Mouse (Mus musculus) embryonic facial prominence, embryonic 11.5 days (tissue): ENCODE results near the gene Slc11a1. TPM values are rescaled to one million over a fixed set of nuclear protein-coding genes. Genes with fewer than 3 reads are reported as not detected.

Source experiments
- ATAC-seq: fragments of 200-750 bp; cut with Nextera tagmentation; replicated peaks from 2 replicates; pipeline ENCODE4 v1.8.0; 2017; ENCODE audit warnings: low read depth; ENCODE audit not compliant: insufficient number of reproducible peaks, low FRiP score, low TSS enrichment
- DNase-seq: peaks from one replicate; pipeline ENCODE4 v3.0.0-alpha.2; 2015; ENCODE audit warnings: low spot score
- H3K27ac ChIP-seq: fragments of 300-500 bp; sonication (generic); replicated peaks from 2 replicates; pipeline ENCODE4 v1.5.1; 2014; ENCODE audit warnings: mild to moderate bottlenecking, low read depth, low read length, control low read depth
- H3K27me3 ChIP-seq: fragments of 300-500 bp; sonication (generic); 2 replicates; pipeline ENCODE4 v1.6.1; 2014; ENCODE audit warnings: mild to moderate bottlenecking, low read length, moderate library complexity, mixed read lengths; ENCODE audit not compliant: control insufficient read depth, insufficient read depth
- H3K36me3 ChIP-seq: fragments of 300-500 bp; sonication (generic); replicated peaks from 2 replicates; pipeline ENCODE4 v1.6.1; 2014; ENCODE audit warnings: low read depth, mild to moderate bottlenecking, low read length, moderate library complexity, mixed read lengths; ENCODE audit not compliant: control insufficient read depth, insufficient read depth
- H3K4me1 ChIP-seq: fragments of 300-500 bp; sonication (generic); 2 replicates; pipeline ENCODE4 v1.6.1; 2014; ENCODE audit warnings: low read length, mixed read lengths; ENCODE audit not compliant: control insufficient read depth, insufficient read depth
- H3K4me2 ChIP-seq: fragments of 300-500 bp; sonication (generic); 2 replicates; pipeline ENCODE4 v1.6.1; 2014; ENCODE audit warnings: low read depth, mild to moderate bottlenecking, control low read depth, low read length, moderate library complexity
- H3K4me3 ChIP-seq: fragments of 300-500 bp; sonication (generic); 2 replicates; pipeline ENCODE4 v1.5.1; 2014; ENCODE audit warnings: low read depth, low read length, control low read depth
- H3K9ac ChIP-seq: fragments of 300-500 bp; sonication (generic); replicated peaks from 2 replicates; pipeline ENCODE4 v1.6.1; 2014; ENCODE audit warnings: mild to moderate bottlenecking, control low read depth, low read length
- H3K9me3 ChIP-seq: fragments of 300-500 bp; sonication (generic); replicated peaks from 2 replicates; pipeline ENCODE4 v1.6.1; 2016; ENCODE audit warnings: mild to moderate bottlenecking, low read length, inconsistent platforms, mixed read lengths; ENCODE audit not compliant: control insufficient read depth
- WGBS: fragments of 180-500 bp; shearing (Covaris S2); extraction: QIAGEN DNeasy Blood & Tissue Kit; methylation state at CpG from one replicate; pipeline ENCODE4 v1.1.7; 2014; 5-methylcytosine and 5-hydroxymethylcytosine counted together
- microRNA counts: library from miRNA; unstranded; fragments of <30 nt; microRNA quantifications from one replicate; lab custom pipeline; 2016
- microRNA-seq: library from miRNA; unstranded; fragments of <30 nt; microRNA quantifications from one replicate; pipeline ENCODE4, GENCODE M21; 2016; ENCODE audit warnings: borderline number of aligned reads
- polyA plus RNA-seq: library from polyadenylated mRNA; unstranded; fragments of >200 nt; fragmentation: Nextera tagmentation; extraction: Ambion mirVana; gene quantifications from 2 replicates; pipeline ENCODE4 v1.2.1, GENCODE M21; 2014

Slc11a1 gene
- polyA plus RNA-seq, 1 experiment from 2014 or later = 2.4 TPM

- Histone ChIP-seq H3K36me3 (no peaks in the 10 kb centered on the region), H3K27ac (no peak overlapping the region), H3K4me2 (no peak overlapping the region), H3K4me3 (no peak overlapping the region), H3K4me1 (no peaks in the 10 kb centered on the region), H3K9ac (no peak overlapping the region), H3K9me3 (no peaks in the 10 kb centered on the region), H3K27me3 (no peaks in the 10 kb centered on the region)
- DNase-seq (no peak), ATAC-seq (no peak)
- WGBS = 61% methylated on average over 7 of the region's 7 CpGs
These were observed 50.9 kb downstream of the Slc11a1 start for GRCm38 (mm10) chr1:74425845-74426244.

- 93% methylated on average over 6 of the region's 6 CpGs for WGBS
- no peak overlapping the region for H3K4me2 ChIP-seq
- ATAC-seq (no peak), DNase-seq (no peak)
- no peaks in the 10 kb centered on the region for H3K4me1 ChIP-seq
- no peak overlapping the region for H3K27ac ChIP-seq
- H3K4me3 ChIP-seq = no peak overlapping the region
- H3K9me3 ChIP-seq = no peaks in the 10 kb centered on the region
- H3K27me3 ChIP-seq = no peaks in the 10 kb centered on the region
- H3K9ac ChIP-seq = no peak overlapping the region
- H3K36me3 ChIP-seq = no peaks in the 10 kb centered on the region
These were observed 58.2 kb downstream of the Slc11a1 start for GRCm38 (mm10) chr1:74433220-74433619.

GRCm38 (mm10) chr1:74434596-74434995, 59.6 kb downstream of the Slc11a1 start:
- Histone ChIP-seq H3K9ac (no peak overlapping the region), H3K36me3 (0 out of 2 replicates have a peak, but pooled peaks cover 2% of the 10 kb centered on the region), H3K27ac (no peak overlapping the region), H3K9me3 (no peaks in the 10 kb centered on the region), H3K27me3 (no peaks in the 10 kb centered on the region), H3K4me1 (no peaks in the 10 kb centered on the region), H3K4me3 (no peak overlapping the region), H3K4me2 (no peak overlapping the region)
- 62% methylated on average over 5 of the region's 5 CpGs for WGBS
- no peak for DNase-seq
- ATAC-seq = no peak

GRCm38 (mm10) chr1:74435563-74435962, 60.6 kb downstream of the Slc11a1 start:
- Histone ChIP-seq H3K4me2 (no peak overlapping the region), H3K4me1 (no peaks in the 10 kb centered on the region), H3K36me3 (0 out of 2 replicates have a peak, but pooled peaks cover 2% of the 10 kb centered on the region), H3K27me3 (no peaks in the 10 kb centered on the region), H3K4me3 (no peak overlapping the region), H3K27ac (no peak overlapping the region), H3K9me3 (no peaks in the 10 kb centered on the region), H3K9ac (no peak overlapping the region)
- no peak for ATAC-seq
- 89% methylated on average over 6 of the region's 6 CpGs for WGBS
- DNase-seq = no peak

MicroRNAs encoded within 50 kb of the gene (microRNA counts, 519-probe panel; counts per million panel counts)
- 3,946 counts per million, percentile 60 among the panel's probes with 10 or more counts for microRNA mmu-miR-26b (lab: Ali Mortazavi, UCI)

Small RNA genes within 50 kb of the gene (microRNA-seq; reads per million reads assigned to microRNA genes)
- gene Mir26b = 20,238 reads per million, percentile 98 among the genes with 10 or more reads in this experiment

Other genes starting within 250 kb of the Slc11a1 start
- gene Rufy4, start 249.7 kb upstream of the Slc11a1 start, polyA plus RNA-seq = 0.11 and 0.28 TPM in 2 replicates
- gene Cxcr2, start 221.2 kb upstream of the Slc11a1 start, polyA plus RNA-seq = 0.07 and 0.08 TPM in 2 replicates
- gene Cxcr1, start 180.6 kb upstream of the Slc11a1 start, polyA plus RNA-seq = not detected in 2 replicates
- 344 and 380 TPM in 2 replicates for gene Arpc2, start 139.1 kb upstream of the Slc11a1 start, polyA plus RNA-seq
- gene Gpbar1, start 96.6 kb upstream of the Slc11a1 start, polyA plus RNA-seq = 0.20 and 0.91 TPM in 2 replicates
- gene Aamp, start 90.5 kb upstream of the Slc11a1 start, polyA plus RNA-seq = 179 and 206 TPM in 2 replicates
- gene Pnkd, start 90.3 kb upstream of the Slc11a1 start, polyA plus RNA-seq = 95.1 and 98.6 TPM in 2 replicates
- 10.1 and 10.5 TPM in 2 replicates for gene Tmbim1, start 69.6 kb upstream of the Slc11a1 start, polyA plus RNA-seq
- gene Catip, start 13.1 kb upstream of the Slc11a1 start, polyA plus RNA-seq = 0.22 and 0.36 TPM in 2 replicates
- 60.0 and 66.2 TPM in 2 replicates for gene Ctdsp1, start 16.3 kb downstream of the Slc11a1 start, polyA plus RNA-seq
- 0.07 and 0.11 TPM in 2 replicates for gene Vil1, start 34.2 kb downstream of the Slc11a1 start, polyA plus RNA-seq
- 106 and 112 TPM in 2 replicates for gene Cnot9, start 130.9 kb downstream of the Slc11a1 start, polyA plus RNA-seq
- gene Plcd4, start 167.7 kb downstream of the Slc11a1 start, polyA plus RNA-seq = 0.33 and 0.42 TPM in 2 replicates
- gene Usp37, start 169.1 kb downstream of the Slc11a1 start, polyA plus RNA-seq = 45.7 and 46.5 TPM in 2 replicates
- gene Zfp142, start 213.1 kb downstream of the Slc11a1 start, polyA plus RNA-seq = 7.1 and 7.8 TPM in 2 replicates
- 13.7 and 18.4 TPM in 2 replicates for gene Bcs1l, start 213.1 kb downstream of the Slc11a1 start, polyA plus RNA-seq
- 9.4 TPM in 2 replicates for gene Rnf25, start 226.2 kb downstream of the Slc11a1 start, polyA plus RNA-seq
- 14.1 and 14.5 TPM in 2 replicates for gene Stk36, start 226.2 kb downstream of the Slc11a1 start, polyA plus RNA-seq